Mouse (Mus musculus) mouse trophoblast stem cell (cell line): ENCODE results near the gene Disp2.

Experiments used
- in situ Hi-C, 2 experiments: fragments of 300-500 bp; cut with MseI, MboI; formaldehyde crosslinking; loops; 2 replicates in 1 of 2; 3 replicates in 1 of 2; pipeline ENCODE4 v1.15.1; 2025

Gene Disp2

GRCm38 (mm10) chr2:118841774-118842173 is 62.3 kb downstream of the Disp2 start:
- in situ Hi-C loops = no loop called here

GRCm38 (mm10) chr2:118844427-118844826 is 64.9 kb downstream of the Disp2 start:
- in situ Hi-C loops = no loop called here

- in situ Hi-C loops = no loop called here
These were observed 66.7 kb downstream of the Disp2 start for GRCm38 (mm10) chr2:118846246-118846645.

GRCm38 (mm10) chr2:118851756-118852155 is 72.2 kb downstream of the Disp2 start:
- in situ Hi-C loops = no loop called here
